Mouse (Mus musculus): ENCODE data around the gene Chrnb1. TPM values are rescaled to one million over a fixed set of nuclear protein-coding genes. Genes with fewer than 3 reads are reported as not detected.

Gene Chrnb1
- total and polyA plus RNA-seq, 3 experiments, result 0.31 to 1.6 TPM; not detected in 1

- H3K4me1 ChIP-seq (ENCODE audit: control insufficient read depth in 1 of 2, insufficient read depth in 2 of 2, low read length in 2 of 2), result no peaks in the 10 kb centered on the region
- H3K79me2 ChIP-seq (ENCODE audit: control insufficient read depth, insufficient read depth, low read length, poor library complexity), result no peaks in the 10 kb centered on the region
- no peaks in the 10 kb centered on the region for H3K9me3 ChIP-seq (replicated peaks; ENCODE audit: insufficient read depth, low read length)
- no peaks in the 10 kb centered on the region for H3K27me3 ChIP-seq (ENCODE audit: control insufficient read depth in 1 of 2, insufficient read depth in 2 of 2, low read length in 2 of 2)
- no peak overlapping the region for H3K27ac ChIP-seq (ENCODE audit: control insufficient read depth, low read depth, low read length)
- DNase-seq (ENCODE audit: low read depth, low spot score), result no peak
- no peak overlapping the region for H3K4me3 ChIP-seq (ENCODE audit: control insufficient read depth in 1 of 2, insufficient read depth in 1 of 2, low read depth in 2 of 2, low read length in 2 of 2)
- TF ChIP-seq TCF12 (IDR thresholded peaks at IDR 0.05; ENCODE audit: low read depth, low read length) (no peak), RAD21 (IDR thresholded peaks at IDR 0.05; ENCODE audit: low read depth, low read length) (no peak), USF2 (IDR thresholded peaks at IDR 0.05; ENCODE audit: borderline replicate concordance in 1 of 2, insufficient read depth in 1 of 2, low read depth in 1 of 2, low read length in 2 of 2) (no peak), SIN3A (IDR thresholded peaks at IDR 0.05; ENCODE audit: low read length) (no peak), RCOR1 (IDR thresholded peaks at IDR 0.05; ENCODE audit: low read depth, low read length) (no peak), MXI1 (IDR thresholded peaks at IDR 0.05; ENCODE audit: low read depth, low read length) (no peak), BHLHE40 (IDR thresholded peaks at IDR 0.05; ENCODE audit: borderline replicate concordance, low read depth, low read length) (no peak), ELF1 (IDR thresholded peaks at IDR 0.05; ENCODE audit: low read depth, low read length) (no peak)
- H3K9ac ChIP-seq (ENCODE audit: control insufficient read depth, low read depth, low read length, poor library complexity, severe bottlenecking), result no peak overlapping the region
- no peaks in the 10 kb centered on the region for H3K36me3 ChIP-seq (ENCODE audit: control insufficient read depth in 1 of 2, insufficient read depth in 2 of 2, low read length in 2 of 2)
Observed at GRCm38 (mm10) chr11:69778258-69778982, 17.3 kb downstream of the Chrnb1 start.

DNA sequence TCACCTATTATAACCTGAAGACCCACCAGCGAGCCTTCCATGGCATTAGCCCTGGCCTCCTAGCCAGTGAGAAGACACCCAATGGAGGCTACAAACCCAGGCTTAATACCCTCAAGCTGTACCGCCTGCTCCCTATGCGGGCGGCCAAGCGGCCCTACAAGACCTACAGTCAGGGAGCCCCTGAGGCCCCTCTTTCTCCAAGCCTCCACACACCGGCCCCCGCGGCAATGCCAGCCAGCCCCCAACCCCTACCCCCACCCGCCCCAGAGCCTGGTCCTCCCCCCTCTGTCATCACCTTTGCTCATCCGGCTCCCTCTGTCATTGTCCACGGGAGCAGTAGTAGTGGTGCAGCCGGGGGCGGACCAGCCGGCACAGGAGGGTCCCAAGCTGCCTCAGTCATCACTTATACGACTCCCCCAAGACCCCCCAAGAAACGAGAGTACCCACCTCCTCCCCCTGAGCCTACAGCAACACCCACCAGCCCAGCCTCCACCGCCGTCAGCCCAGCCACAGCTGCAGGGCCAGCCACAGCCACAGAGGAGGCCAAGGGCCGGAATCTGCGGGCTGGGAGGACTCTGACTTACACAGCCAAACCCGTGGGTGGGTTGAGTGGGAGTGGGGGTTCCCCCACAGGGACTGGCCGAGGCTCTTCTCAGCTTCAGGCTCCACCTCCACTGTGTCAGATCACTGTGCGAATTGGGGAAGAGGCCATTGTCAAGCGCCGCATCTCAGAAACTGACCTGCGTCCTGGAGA, 18.1 kb downstream of the Chrnb1 start:
- no peaks in the 10 kb centered on the region for H3K79me2 ChIP-seq (ENCODE audit: control insufficient read depth, insufficient read depth, low read length, poor library complexity)
- H3K36me3 ChIP-seq (ENCODE audit: control insufficient read depth in 1 of 2, insufficient read depth in 2 of 2, low read length in 2 of 2), result no peaks in the 10 kb centered on the region
- TF ChIP-seq GATA1 (IDR thresholded peaks at IDR 0.05; ENCODE audit: low read depth, low read length), result no peak
- no peak for TF ChIP-seq MXI1 (IDR thresholded peaks at IDR 0.05; ENCODE audit: low read depth, low read length)
- no peak for TF ChIP-seq NELFE (IDR thresholded peaks at IDR 0.05; ENCODE audit: low read depth, low read length)
- TF ChIP-seq ZKSCAN1 (IDR thresholded peaks at IDR 0.05; ENCODE audit: low read depth, low read length), result no peak
- TF ChIP-seq CHD1 (IDR thresholded peaks at IDR 0.05; ENCODE audit: low read depth, low read length), result no peak
- TF ChIP-seq CTCF (IDR thresholded peaks at IDR 0.05 in 2 of 3, conservative IDR thresholded peaks at IDR 0.05 in 1 of 3; ENCODE audit: control insufficient read depth in 1 of 3, insufficient read depth in 1 of 3, low read depth in 2 of 3, low read length in 3 of 3, poor library complexity in 1 of 3, severe bottlenecking in 1 of 3), result no peak
- no peak for TF ChIP-seq MAZ (IDR thresholded peaks at IDR 0.05; ENCODE audit: low read depth, low read length)
- TF ChIP-seq ELF1 (IDR thresholded peaks at IDR 0.05; ENCODE audit: low read depth, low read length), result no peak
- no peak for TF ChIP-seq SIN3A (IDR thresholded peaks at IDR 0.05; ENCODE audit: low read length)
- TF ChIP-seq TBP (IDR thresholded peaks at IDR 0.05; ENCODE audit: low read depth, low read length), result no peak
- no peak for TF ChIP-seq USF1 (IDR thresholded peaks at IDR 0.05; ENCODE audit: low read depth, low read length)
- no peaks in the 10 kb centered on the region for H3K9me3 ChIP-seq (replicated peaks; ENCODE audit: insufficient read depth, low read length)
- H3K9ac ChIP-seq (ENCODE audit: control insufficient read depth, low read depth, low read length, poor library complexity, severe bottlenecking), result no peak overlapping the region
- no peak overlapping the region for H3K4me3 ChIP-seq (ENCODE audit: control insufficient read depth in 1 of 2, insufficient read depth in 1 of 2, low read depth in 2 of 2, low read length in 2 of 2)
- no peak overlapping the region for H3K27ac ChIP-seq (ENCODE audit: control insufficient read depth, low read depth, low read length)
- no peaks in the 10 kb centered on the region for H3K4me1 ChIP-seq (ENCODE audit: control insufficient read depth in 1 of 2, insufficient read depth in 2 of 2, low read length in 2 of 2)
- DNase-seq (ENCODE audit: low read depth, low spot score), result no peak
- no peaks in the 10 kb centered on the region for H3K27me3 ChIP-seq (ENCODE audit: control insufficient read depth in 1 of 2, insufficient read depth in 2 of 2, low read length in 2 of 2)
